ENCODE assay signal across 18 mouse cellular contexts in genomic region chr8:9211751-9212150, GRCm38 (mm10).
"Had no signal": no experiment of that assay in that cellular context is flagged by ENCODE, and none has a peak within 500 bp of the region (broad histone marks: within the 10 kb centered on the region; RNA-seq: fewer than 3 reads in every experiment).

No protein-coding gene starts in this region.

- H3K4me1 ChIP-seq: midbrain, embryonic 10.5 days; midbrain, embryonic 12.5 days; neural tube, embryonic 13.5 days had no signal

- H3K4me3 ChIP-seq: midbrain, embryonic 10.5 days; midbrain, embryonic 12.5 days; neural tube, embryonic 13.5 days; neural tube, embryonic 15.5 days had no signal

- ATAC-seq: midbrain, embryonic 16.5 days had no signal

- H3K27ac ChIP-seq: midbrain, embryonic 10.5 days; midbrain, embryonic 12.5 days; neural tube, embryonic 13.5 days; neural tube, embryonic 15.5 days had no signal

- H3K36me3 ChIP-seq: midbrain, embryonic 10.5 days; midbrain, embryonic 12.5 days; neural tube, embryonic 15.5 days had no signal

- H3K9me3 ChIP-seq: midbrain, embryonic 10.5 days; midbrain, embryonic 12.5 days; neural tube, embryonic 13.5 days; neural tube, embryonic 15.5 days had no signal

- DNase-seq: lung, adult 18-20 months; lung, embryonic 14.5 days; lung, postnatal 10 days; lung, postnatal 4 days; midbrain, embryonic 14.5 days; retina, postnatal 1 day; right cerebral cortex, adult 18-20 months; right cerebral cortex, postnatal 25 days; right cerebral cortex, postnatal 4 days; spleen, adult 18-20 months; thymus, adult 18-20 months; thymus, postnatal 14 days; thymus, postnatal 36 days had no signal

- H3K9ac ChIP-seq: lung, embryonic 14.5 days; midbrain, embryonic 12.5 days; neural tube, embryonic 13.5 days; neural tube, embryonic 15.5 days had no signal

- H3K27me3 ChIP-seq: neural tube, embryonic 13.5 days; neural tube, embryonic 15.5 days had no signal

- H3K4me2 ChIP-seq: lung, embryonic 14.5 days; midbrain, embryonic 12.5 days; neural tube, embryonic 13.5 days; neural tube, embryonic 15.5 days had no signal
